Mouse (Mus musculus) T-helper 17 cell (primary cell): ENCODE results near the gene Ddx42.

Experiments used
- in situ Hi-C, 2 experiments: fragments of 300-600 bp; cut with MboI, MseI; formaldehyde crosslinking; loops; 1 replicate in 1 of 2; 2 replicates in 1 of 2; pipeline ENCODE4 v1.15.1; 2025; ENCODE audit warnings: high pct_unique_total_duplicates in 2 of 2

The Ddx42 gene

DNA sequence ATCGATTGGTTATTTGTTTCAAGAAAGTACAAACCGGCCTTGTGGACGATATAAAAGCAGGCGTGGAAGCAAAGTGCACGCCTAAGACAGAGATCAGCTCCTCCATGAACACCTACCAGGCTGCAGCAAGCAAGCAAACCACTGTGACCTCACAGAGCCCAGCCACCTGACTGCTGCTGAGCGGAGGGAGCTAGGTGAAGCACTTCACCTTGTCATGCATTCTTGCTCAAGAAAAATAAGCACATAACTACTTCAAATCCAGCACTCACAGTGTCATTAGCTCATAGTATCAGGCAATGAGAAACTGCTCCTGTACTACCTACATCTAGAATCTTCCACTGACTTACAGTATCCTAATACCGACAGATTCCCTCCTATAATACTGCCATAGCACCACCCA, 16.7 kb upstream of the Ddx42 start:
- in situ Hi-C loops, result loop anchor here in 1 of 2 experiments (10.0 kb wide), 1 partner anchor 925 kb away; no protein-coding TSS in a partner anchor

GRCm38 (mm10) chr11:106200756-106201155, 16.0 kb upstream of the Ddx42 start:
- in situ Hi-C loops, result no loop called here

- in situ Hi-C loops, result no loop called here
These were observed 15.2 kb upstream of the Ddx42 start for GRCm38 (mm10) chr11:106201337-106202122.

GRCm38 (mm10) chr11:106202123-106202465, 14.6 kb upstream of the Ddx42 start, which contains the start of gene Strada:
Strada (minus strand) TSS chr11:106202168.
- in situ Hi-C loops, result no loop called here

DNA sequence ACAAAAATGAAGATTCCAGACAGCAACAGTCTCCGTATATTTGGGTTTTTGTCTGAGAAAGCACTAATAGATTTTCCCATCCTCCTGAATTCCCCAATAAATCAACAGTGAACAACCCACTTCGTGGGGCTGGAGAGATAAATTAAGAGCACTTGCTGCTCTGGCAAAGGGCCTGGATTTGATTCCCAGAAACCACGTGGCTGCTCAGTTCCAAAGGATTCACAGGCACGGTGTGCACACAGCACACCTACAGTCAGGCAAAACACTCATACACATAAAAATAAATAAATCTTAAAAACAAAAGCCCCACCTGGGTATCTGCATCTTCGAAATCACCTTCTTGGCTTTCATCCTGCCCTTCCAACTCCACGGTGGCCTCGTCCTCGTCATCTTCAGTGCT, 4.0 kb upstream of the Ddx42 start:
- in situ Hi-C loops, result loop anchor here in 1 of 2 experiments (5.0 kb wide), 1 partner anchor 50 kb away; the partner anchor contains the start of genes Gm10840 and Limd2

DNA sequence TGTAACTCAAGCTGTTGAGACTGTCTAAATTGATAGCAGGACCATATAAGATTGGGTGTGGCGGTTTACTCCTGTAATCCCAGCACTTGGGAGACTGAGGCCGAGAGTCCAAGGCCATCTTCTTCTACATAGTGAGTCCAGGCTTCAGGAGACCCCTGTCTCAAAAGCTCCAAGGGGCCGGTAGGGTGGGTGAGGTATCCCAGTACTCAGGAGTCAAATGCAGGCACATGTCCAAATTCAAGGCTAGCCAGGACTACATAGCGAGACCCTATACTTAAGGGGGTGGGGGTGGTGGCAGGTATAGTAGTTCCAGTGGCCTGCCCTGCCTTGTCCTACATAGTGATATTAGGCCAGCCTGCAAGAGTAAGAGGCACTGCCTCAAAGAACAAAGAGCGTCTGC, 1.9 kb upstream of the Ddx42 start:
- in situ Hi-C loops, result loop anchor here in 1 of 2 experiments (5.0 kb wide), 1 partner anchor 53 kb away; the partner anchor contains the start of genes Gm10840 and Limd2

DNA sequence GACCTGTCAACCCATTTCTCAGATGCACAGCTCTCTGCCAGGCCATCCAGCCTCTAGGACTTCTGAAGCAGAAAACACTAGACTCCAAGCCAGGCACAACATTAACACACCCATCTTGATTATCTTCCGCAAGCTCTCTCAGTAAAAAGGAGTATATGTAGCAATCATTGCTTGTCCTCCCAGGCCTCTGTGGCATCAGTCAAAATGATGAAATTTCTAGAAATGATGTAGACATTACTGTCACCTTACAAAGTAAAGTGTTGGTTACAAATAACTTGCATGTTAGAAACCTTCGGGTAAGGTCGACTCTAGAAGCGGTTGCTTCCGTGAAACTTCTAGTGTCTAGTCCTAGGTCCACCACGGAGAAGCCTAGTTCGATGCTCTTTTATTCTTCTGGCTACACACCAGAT, 1.3 kb upstream of the Ddx42 start:
- in situ Hi-C loops, result no loop called here

DNA sequence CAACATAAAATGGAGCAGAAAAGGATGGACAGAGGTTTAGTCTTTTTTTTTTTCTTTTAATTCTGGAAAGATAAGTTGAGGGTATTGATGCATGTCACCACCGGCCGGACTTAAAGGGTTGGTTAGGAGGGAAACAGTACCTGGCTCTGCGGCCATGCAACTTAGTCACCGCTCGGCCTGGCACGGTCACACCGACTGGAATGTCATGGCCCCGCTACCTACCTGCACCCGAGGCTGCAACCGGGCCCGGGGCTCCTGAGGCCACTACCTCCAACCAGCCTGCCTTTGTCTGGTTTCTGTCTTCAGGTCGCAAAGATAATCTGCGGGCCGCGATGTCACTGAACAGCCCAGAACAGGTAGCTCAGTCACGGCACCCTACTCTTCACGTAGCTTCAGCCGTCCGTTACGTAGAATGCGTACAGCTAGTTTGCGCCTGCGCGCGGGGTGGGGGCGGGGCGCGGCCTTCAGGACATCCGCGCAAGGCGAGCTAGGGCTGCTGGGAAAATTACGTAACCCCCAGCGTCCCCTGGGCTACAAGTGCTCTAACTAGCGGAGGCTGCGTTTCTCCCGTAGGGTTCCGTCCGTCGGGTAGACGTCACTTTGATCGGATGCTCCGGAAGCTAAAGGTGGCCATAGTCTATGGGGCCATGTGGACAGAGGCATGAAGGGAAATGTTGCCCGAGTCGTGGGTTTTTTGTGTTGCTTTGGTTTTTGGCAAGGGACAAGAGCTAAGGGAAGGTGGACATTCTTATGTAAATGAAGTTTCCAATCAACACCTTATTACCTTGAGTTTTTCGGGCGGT, 598 bp upstream of the Ddx42 start, which contains the start of gene Ccdc47:
Gene Ccdc47 (minus strand): TSS at position 418 of the 803 bp plus-strand sequence.
- in situ Hi-C loops, result no loop called here

GRCm38 (mm10) chr11:106220603-106221002, 3.9 kb downstream of the Ddx42 start:
- in situ Hi-C loops, result no loop called here

DNA sequence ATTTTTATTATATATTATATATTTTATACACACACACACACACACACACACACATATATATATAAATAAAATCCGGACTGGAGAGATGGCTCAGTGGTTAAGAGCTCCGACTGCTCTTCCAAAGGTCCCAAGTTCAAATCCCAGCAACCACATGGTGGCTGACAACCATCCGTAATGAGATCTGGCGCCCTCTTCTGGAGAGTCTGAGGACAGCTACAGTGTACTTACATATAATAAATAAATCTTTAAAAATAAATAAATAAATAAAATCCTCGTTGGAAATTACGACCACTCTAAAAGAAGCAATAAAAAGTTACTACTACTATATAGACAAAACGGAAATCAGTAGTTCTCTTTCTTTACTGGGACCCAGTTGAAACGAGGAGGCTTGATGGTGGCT, 17.3 kb downstream of the Ddx42 start:
- in situ Hi-C loops, result loop anchor here in 1 of 2 experiments (25.0 kb wide), 1 partner anchor 1722 kb away; no protein-coding TSS in a partner anchor

DNA sequence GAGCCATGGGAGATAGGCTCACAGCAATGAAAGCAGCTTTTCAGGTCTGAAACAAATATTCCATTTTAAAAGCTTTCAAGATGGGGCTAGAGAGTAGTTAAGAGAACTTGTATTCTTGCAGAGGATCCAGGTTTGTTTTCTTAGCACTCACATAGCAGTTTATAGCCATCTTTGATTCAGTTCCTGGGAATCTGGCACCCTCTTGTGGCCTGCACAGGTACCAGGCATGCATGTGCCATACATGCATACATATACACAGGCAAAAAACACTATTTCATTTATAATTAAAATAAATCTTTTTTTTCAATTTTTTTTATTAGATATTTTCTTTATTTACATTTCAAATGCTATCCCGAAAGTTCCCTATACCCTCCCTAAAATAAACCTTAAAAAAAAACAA, 30.1 kb downstream of the Ddx42 start:
- in situ Hi-C loops, result loop anchor here in 1 of 2 experiments (25.0 kb wide), 1 partner anchor 1735 kb away; no protein-coding TSS in a partner anchor

- in situ Hi-C loops, result loop anchor here in 1 of 2 experiments (25.0 kb wide), 1 partner anchor 1737 kb away; no protein-coding TSS in a partner anchor
These were observed 32.6 kb downstream of the Ddx42 start for GRCm38 (mm10) chr11:106249326-106249725.

- in situ Hi-C loops, result loop anchor here in 1 of 2 experiments (25.0 kb wide), 1 partner anchor 1717 kb away; no protein-coding TSS in a partner anchor
These were observed 38.0 kb downstream of the Ddx42 start for GRCm38 (mm10) chr11:106254767-106255166.

DNA sequence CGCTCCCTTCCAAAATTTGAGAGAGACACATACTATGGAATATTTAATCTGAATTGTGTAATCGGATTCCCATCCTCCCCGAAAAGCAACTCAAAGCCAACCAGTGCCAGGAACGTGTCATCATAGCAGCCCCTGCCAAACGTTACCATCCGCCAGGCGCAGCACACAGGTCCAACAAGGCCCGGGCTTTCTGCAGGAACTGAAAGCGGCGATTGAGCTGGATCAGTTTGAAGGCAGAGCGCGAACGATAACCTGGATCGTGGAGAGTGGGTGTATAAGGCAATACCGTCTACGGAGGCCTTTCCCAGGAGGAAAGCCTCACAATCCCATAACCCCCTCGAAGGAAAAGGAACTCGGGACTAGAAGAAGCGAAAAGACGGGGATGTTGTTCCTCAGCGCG, 38.4 kb downstream of the Ddx42 start:
- in situ Hi-C loops, result loop anchor here in 1 of 2 experiments (25.0 kb wide), 1 partner anchor 1718 kb away; no protein-coding TSS in a partner anchor

DNA sequence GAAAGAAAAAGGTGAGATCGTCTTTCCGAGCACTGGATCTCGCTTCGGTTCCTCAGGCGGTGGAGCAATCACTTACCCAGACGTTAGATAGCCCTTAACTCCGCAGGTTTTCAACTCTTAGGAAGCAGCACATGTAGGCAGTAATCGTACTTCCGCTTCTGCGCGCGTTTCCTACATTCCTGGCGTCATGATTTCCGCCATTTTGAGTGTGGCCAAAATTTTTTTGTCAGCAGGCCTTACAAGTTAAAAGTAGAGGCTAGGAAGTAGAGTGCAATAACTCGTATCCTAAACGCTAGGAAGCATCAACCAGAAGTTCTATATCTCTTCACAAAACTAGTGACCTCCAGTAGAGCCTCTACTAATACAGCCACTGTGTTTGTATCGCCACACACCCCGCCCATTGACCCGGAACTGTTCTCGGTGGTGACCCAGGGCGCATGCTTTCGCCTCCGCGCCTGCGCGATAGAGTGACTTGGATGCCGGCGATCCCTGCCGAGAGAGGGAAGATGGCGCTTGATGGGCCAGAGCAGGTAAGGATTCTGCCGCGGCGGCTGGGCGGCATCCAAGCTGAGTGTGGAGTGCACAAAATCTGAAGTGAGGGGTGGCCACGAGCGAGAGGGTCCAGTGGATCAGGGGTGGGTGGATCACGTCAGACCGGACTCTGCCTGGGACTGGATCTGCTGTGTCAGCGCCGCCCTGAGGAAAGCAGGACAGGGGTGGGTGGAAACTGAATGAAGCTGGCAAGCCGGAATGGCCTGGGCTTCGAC, 39.1 kb downstream of the Ddx42 start, which contains the start of the genes Ftsj3 and Psmc5:
Gene Ftsj3 (minus strand): TSS at position 395 of the 767 bp plus-strand sequence.
Gene Psmc5 (plus strand): TSS at position 470 of the 767 bp plus-strand sequence.
- in situ Hi-C loops, result loop anchor here in 1 of 2 experiments (25.0 kb wide), 1 partner anchor 1719 kb away; no protein-coding TSS in a partner anchor

GRCm38 (mm10) chr11:106256775-106257174, 40.0 kb downstream of the Ddx42 start:
- in situ Hi-C loops, result loop anchor here in 1 of 2 experiments (25.0 kb wide), 1 partner anchor 1719 kb away; no protein-coding TSS in a partner anchor

DNA sequence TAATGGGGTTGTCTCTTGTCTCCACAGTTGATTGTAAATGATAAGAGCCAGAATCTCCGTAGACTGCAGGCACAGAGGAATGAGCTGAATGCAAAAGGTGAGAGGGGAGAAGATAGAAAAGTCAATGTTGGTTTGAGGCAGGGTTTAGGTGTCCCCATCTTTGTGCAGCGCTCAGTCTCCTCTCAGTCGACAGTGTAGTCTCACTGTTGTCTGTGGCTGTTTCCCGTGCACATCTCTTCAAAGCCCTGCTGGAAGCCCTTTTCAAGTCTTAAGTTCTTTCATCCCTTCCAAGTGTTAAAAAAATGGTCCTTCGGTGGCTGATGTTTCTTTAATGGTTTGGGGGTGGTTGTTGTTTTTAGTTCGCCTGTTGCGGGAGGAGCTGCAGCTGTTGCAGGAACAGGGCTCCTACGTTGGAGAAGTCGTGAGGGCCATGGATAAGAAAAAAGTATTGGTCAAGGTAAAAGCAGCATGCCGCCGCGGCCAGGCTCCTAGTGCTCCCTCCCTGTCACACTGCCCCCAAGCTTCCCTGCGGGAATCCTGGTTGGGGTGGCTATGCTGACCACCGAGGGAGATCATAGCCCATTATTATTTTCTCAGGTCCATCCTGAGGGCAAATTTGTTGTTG, 44.2 kb downstream of the Ddx42 start:
- in situ Hi-C loops, result loop anchor here (5.0 to 25.0 kb wide), 2 partner anchors 34 to 1724 kb away; no protein-coding TSS in a partner anchor

DNA sequence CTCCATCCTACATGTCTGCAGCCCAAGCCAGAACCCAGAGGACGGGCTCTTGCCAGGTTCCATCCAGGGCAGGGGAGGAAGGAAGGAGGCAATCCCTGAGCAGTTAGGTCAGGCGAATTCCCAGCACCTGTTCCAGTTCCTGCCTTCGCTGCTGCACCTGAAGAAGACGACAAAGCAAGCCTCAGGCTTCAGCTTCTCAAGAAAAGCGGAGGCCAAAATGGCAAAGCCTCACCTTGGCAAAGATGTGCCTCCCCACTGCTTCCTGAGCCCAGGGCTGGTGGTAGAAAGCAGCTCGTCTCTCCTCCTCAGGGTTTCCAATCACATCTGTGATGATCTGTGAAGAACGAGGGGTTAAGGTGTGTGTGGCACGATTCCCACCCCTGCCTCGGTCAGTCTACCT, 47.2 kb downstream of the Ddx42 start:
- in situ Hi-C loops, result loop anchor here (5.0 to 25.0 kb wide), 2 partner anchors 37 to 1727 kb away; no protein-coding TSS in a partner anchor

GRCm38 (mm10) chr11:106264988-106265387, 48.3 kb downstream of the Ddx42 start:
- in situ Hi-C loops, result loop anchor here (5.0 to 25.0 kb wide), 2 partner anchors 38 to 1728 kb away; no protein-coding TSS in a partner anchor

DNA sequence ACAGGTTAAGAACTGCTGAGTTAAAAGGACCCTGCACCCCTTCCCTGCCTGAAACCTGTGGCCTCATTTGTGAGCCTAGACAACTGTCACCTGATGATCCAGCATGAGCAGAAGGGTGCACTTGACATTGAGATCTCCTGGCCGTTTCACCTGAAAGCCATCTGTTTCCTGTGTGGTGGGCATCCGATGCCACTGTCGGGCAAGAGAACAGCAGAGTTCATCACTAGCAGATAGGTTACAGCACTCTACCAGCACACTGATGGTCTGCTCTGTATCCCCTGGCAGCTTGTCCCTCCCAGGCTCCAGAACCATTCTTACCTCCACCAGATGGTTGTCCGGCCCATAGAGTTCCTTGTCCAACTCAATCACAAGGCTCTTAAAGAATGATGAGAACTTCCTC, 48.8 kb downstream of the Ddx42 start:
- in situ Hi-C loops, result loop anchor here in 1 of 2 experiments (25.0 kb wide), 1 partner anchor 1728 kb away; no protein-coding TSS in a partner anchor
